Mouse (Mus musculus) lung, postnatal 14 days (tissue): ENCODE data around the gene Ankrd28.
"Not testable (repeated sequence)": the region's sequence is repeated elsewhere in the genome, so short reads cannot be mapped to it uniquely, and the experiment has no call there.

Experiments used
- DNase-seq: peaks from one replicate; pipeline ENCODE4 v3.0.0; 2021

The Ankrd28 gene

GRCm38 (mm10) chr14:31790797-31791196 is 39.7 kb downstream of the Ankrd28 start:
- peak; percentile 28 for DNase-seq

- DNase-seq = no peak
Observed at GRCm38 (mm10) chr14:31786906-31787305, 43.5 kb downstream of the Ankrd28 start.

GRCm38 (mm10) chr14:31785681-31786080 is 44.8 kb downstream of the Ankrd28 start:
- DNase-seq = no peak

- no peak for DNase-seq
Observed at GRCm38 (mm10) chr14:31784975-31785374, 45.5 kb downstream of the Ankrd28 start.

GRCm38 (mm10) chr14:31781309-31782049 is 49.0 kb downstream of the Ankrd28 start:
- DNase-seq = peak; percentile 24

- no peak for DNase-seq
Observed at GRCm38 (mm10) chr14:31780412-31781233, 49.8 kb downstream of the Ankrd28 start.

- no peak for DNase-seq
Observed at GRCm38 (mm10) chr14:31773518-31773917, 56.9 kb downstream of the Ankrd28 start.

- DNase-seq = peak; percentile 18
Observed at GRCm38 (mm10) chr14:31772251-31772650, 58.2 kb downstream of the Ankrd28 start.

- DNase-seq = no peak
Observed at GRCm38 (mm10) chr14:31768531-31768930, 61.9 kb downstream of the Ankrd28 start.

GRCm38 (mm10) chr14:31764083-31764482 is 66.4 kb downstream of the Ankrd28 start:
- no peak for DNase-seq

- DNase-seq = no peak
Observed at GRCm38 (mm10) chr14:31761727-31762126, 68.7 kb downstream of the Ankrd28 start.

GRCm38 (mm10) chr14:31759195-31759594 is 71.3 kb downstream of the Ankrd28 start:
- DNase-seq = no peak

GRCm38 (mm10) chr14:31758410-31758809 is 72.0 kb downstream of the Ankrd28 start:
- DNase-seq = not testable (repeated sequence)

- DNase-seq = no peak
Observed at GRCm38 (mm10) chr14:31748239-31748873, 82.1 kb downstream of the Ankrd28 start.

- no peak for DNase-seq
Observed at GRCm38 (mm10) chr14:31742523-31742922, 87.9 kb downstream of the Ankrd28 start.

GRCm38 (mm10) chr14:31734811-31735210 is 95.6 kb downstream of the Ankrd28 start:
- DNase-seq = no peak

- DNase-seq = no peak
Observed at GRCm38 (mm10) chr14:31727522-31727921, 102.9 kb downstream of the Ankrd28 start.

GRCm38 (mm10) chr14:31722746-31723145 is 107.7 kb downstream of the Ankrd28 start:
- no peak for DNase-seq

- no peak for DNase-seq
Observed at GRCm38 (mm10) chr14:31721256-31721655, 109.2 kb downstream of the Ankrd28 start.

GRCm38 (mm10) chr14:31718332-31718731 is 112.1 kb downstream of the Ankrd28 start:
- no peak for DNase-seq

GRCm38 (mm10) chr14:31717360-31717759 is 113.1 kb downstream of the Ankrd28 start:
- DNase-seq = no peak

GRCm38 (mm10) chr14:31715669-31716068 is 114.8 kb downstream of the Ankrd28 start:
- DNase-seq = no peak

- no peak for DNase-seq
Observed at GRCm38 (mm10) chr14:31709343-31709742, 121.1 kb downstream of the Ankrd28 start.

- DNase-seq = no peak
Observed at GRCm38 (mm10) chr14:31700376-31700775, 130.1 kb downstream of the Ankrd28 start.
